Mouse (Mus musculus): Measurements from ENCODE around the gene Egfl6. TPM values are rescaled to one million over a fixed set of nuclear protein-coding genes. Genes with fewer than 3 reads are reported as not detected.

Gene Egfl6
- polyA plus RNA-seq, 1 experiment = not detected

DNA sequence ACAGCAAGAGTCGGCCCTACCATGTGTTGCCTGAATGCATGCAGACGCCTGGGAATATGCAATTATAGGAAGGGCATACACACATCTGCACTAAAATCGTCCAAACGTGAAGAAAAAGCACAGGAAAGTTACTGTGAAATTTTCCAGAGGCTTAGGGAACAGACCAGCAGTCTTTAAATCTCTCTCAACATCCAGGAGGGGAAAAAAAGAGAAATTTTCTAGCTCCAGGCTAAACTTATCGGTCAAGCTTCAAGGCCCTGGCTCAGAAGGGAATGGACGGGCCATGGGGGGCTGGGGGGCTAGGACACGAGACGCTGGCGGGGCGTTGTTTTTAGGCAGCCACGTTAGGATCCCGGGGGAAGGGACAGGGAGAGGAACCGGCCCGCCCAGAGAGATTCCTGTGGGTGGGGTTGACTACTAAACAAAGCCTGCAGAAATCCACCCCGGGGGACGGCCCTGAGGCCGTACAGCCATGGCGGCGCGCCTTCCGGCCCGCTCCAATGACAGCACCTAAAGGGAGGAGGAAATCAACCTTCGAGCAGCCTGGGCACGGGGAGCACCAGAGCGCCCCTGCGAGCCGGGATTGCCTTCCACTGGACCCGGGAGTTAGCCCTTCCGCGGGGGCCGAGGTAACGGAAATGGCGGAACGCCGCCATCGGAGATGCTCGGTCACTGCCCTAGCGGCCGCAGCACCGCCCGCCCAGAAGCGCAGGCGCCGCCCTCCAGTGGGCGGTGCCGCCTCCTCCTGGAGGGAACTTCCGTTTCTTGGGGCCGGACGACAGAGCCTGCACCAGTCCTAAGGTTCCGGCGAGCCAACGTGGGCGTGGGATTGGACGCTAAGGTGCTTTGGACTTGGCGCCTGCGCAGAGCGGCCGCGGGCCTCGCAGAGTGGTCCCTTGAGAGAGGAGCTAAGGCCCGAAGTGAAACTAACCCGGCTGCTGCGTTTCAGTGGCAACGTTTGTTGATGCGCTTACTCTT is 75.5 kb downstream of the Egfl6 start:
- Histone ChIP-seq H3K4me3 (peak overlapping the region; percentile 43), H3K36me3 (ENCODE audit: control insufficient read depth, insufficient read depth) (no peaks in the 10 kb centered on the region), H3K27me3 (ENCODE audit: control insufficient read depth, insufficient read depth, insufficient read length) (no peaks in the 10 kb centered on the region), H3K4me2 (ENCODE audit: low read depth) (peak overlapping the region; percentile 84), H3ac (ENCODE audit: control insufficient read depth, insufficient read length) (peak overlapping the region; percentile 24), H3K79me2 (ENCODE audit: control insufficient read depth, insufficient read depth) (no peaks in the 10 kb centered on the region)
- TF ChIP-seq SRF (IDR thresholded peaks at IDR 0.05; ENCODE audit: control insufficient read depth, insufficient read length, low read depth) (no peak), CEBPB (IDR thresholded peaks at IDR 0.05; ENCODE audit: insufficient read depth, poor library complexity, severe bottlenecking) (no peak), POLR2A (IDR thresholded peaks at IDR 0.05; ENCODE audit: insufficient read length, low read depth) (peak; percentile 76), MYOG (IDR thresholded peaks at IDR 0.05; ENCODE audit: control insufficient read depth in 1 of 3, insufficient read depth in 1 of 3, insufficient read length in 2 of 3, low read depth in 2 of 3) (peak in 1 of 3 experiments; percentile 15), POLR2AphosphoS2 (IDR thresholded peaks at IDR 0.05; ENCODE audit: insufficient read length, low read depth) (peak; percentile 65)

- H3K36me3 ChIP-seq (ENCODE audit: control insufficient read depth, insufficient read depth) = no peaks in the 10 kb centered on the region
- TF ChIP-seq SRF (IDR thresholded peaks at IDR 0.05; ENCODE audit: control insufficient read depth, insufficient read length, low read depth) (no peak), POLR2AphosphoS2 (IDR thresholded peaks at IDR 0.05; ENCODE audit: insufficient read length, low read depth) (no peak), TCF12 (IDR thresholded peaks at IDR 0.05; ENCODE audit: insufficient read depth, poor library complexity, severe bottlenecking) (peak; percentile 65), MYOG (IDR thresholded peaks at IDR 0.05; ENCODE audit: control insufficient read depth in 1 of 3, insufficient read depth in 1 of 3, insufficient read length in 2 of 3, low read depth in 2 of 3) (peak in 2 of 3 experiments; percentile 32 to 76), E2F4 (IDR thresholded peaks at IDR 0.05; ENCODE audit: insufficient read depth) (no peak), MYOD1 (IDR thresholded peaks at IDR 0.05; ENCODE audit: control insufficient read depth in 1 of 3, insufficient read length in 2 of 3, low read depth in 2 of 3) (peak in 2 of 3 experiments; percentile 43 to 84), MAX (IDR thresholded peaks at IDR 0.05; ENCODE audit: low read depth) (no peak), CEBPB (IDR thresholded peaks at IDR 0.05; ENCODE audit: insufficient read depth, poor library complexity, severe bottlenecking) (0 out of 2 replicates have a peak, but pooled peaks have one; percentile 4)
- H3K4me2 ChIP-seq (ENCODE audit: low read depth) = peak overlapping the region; percentile 51
- no peak overlapping the region for H3ac ChIP-seq (ENCODE audit: control insufficient read depth, insufficient read length)
- H3K4me3 ChIP-seq = no peak overlapping the region
- H3K79me2 ChIP-seq (ENCODE audit: control insufficient read depth, insufficient read depth) = no peaks in the 10 kb centered on the region
- no peaks in the 10 kb centered on the region for H3K27me3 ChIP-seq (ENCODE audit: control insufficient read depth, insufficient read depth, insufficient read length)
These were observed 81.1 kb downstream of the Egfl6 start for GRCm38 (mm10) chrX:166504421-166504820.

DNA sequence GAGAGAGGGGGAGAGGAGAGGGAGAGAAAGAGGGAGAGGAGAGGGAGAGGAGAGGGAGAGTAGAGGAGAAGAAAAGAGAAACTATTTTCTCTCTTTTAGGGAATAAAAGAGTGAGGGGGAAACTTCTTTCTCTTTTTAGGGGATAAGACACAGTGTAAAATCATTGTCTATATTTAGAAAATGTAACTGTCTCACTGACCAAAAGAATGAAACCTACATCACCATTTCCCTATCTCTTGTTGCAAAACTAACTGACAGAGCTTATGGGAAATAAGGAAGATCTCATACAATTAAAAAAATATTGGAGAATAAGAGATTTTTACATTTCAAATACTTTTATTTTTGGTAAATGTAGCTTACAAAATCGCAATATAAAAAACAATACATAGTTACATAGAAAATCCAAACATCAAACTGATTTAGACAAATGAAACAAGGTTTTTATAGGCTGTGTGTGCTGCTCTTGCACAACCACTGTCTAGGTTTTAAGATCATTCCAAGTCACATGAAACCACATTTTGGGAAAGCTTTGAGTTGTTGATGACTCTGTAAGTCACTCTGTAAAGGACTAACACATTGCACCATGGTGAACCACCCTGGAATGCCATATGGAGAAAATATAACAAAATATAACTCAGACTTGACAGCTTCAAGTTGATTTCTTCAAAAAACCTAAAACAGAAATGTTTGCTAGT is 85.9 kb downstream of the Egfl6 start:
- Histone ChIP-seq H3ac (ENCODE audit: control insufficient read depth, insufficient read length) (no peak overlapping the region), H3K36me3 (ENCODE audit: control insufficient read depth, insufficient read depth) (no peaks in the 10 kb centered on the region), H3K27me3 (ENCODE audit: control insufficient read depth, insufficient read depth, insufficient read length) (no peaks in the 10 kb centered on the region), H3K79me2 (ENCODE audit: control insufficient read depth, insufficient read depth) (no peaks in the 10 kb centered on the region), H3K4me2 (ENCODE audit: low read depth) (no peak overlapping the region), H3K4me3 (no peak overlapping the region)
- TF ChIP-seq CEBPB (IDR thresholded peaks at IDR 0.05; ENCODE audit: insufficient read depth, poor library complexity, severe bottlenecking) = peak; percentile 79; the same call in 1 of the 2 replicates
- TF ChIP-seq TCF12 (IDR thresholded peaks at IDR 0.05; ENCODE audit: insufficient read depth, poor library complexity, severe bottlenecking) = no peak

DNA sequence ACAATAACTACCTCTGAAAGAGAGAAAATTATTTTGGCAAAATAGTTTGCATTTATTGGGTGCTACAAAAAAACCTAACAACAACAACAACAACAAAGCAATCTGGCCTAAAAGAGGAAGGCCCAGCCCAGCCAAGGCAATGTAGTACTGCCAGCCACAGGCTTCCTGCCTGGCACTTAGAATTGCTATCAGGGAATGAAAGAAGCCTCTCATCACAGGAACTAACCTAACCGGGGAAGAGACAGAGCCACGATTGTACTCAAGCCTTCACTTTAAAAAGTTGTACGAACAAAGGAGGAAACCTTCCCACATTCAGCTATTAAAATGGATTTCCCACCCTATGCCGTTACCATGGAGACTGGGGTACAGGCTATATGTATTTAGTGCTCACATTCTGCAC is 87.7 kb downstream of the Egfl6 start:
- Histone ChIP-seq H3K4me2 (ENCODE audit: low read depth) (no peak overlapping the region), H3K79me2 (ENCODE audit: control insufficient read depth, insufficient read depth) (no peaks in the 10 kb centered on the region), H3K27me3 (ENCODE audit: control insufficient read depth, insufficient read depth, insufficient read length) (no peaks in the 10 kb centered on the region), H3ac (ENCODE audit: control insufficient read depth, insufficient read length) (no peak overlapping the region), H3K36me3 (ENCODE audit: control insufficient read depth, insufficient read depth) (no peaks in the 10 kb centered on the region), H3K4me3 (no peak overlapping the region)
- TF ChIP-seq REST (IDR thresholded peaks at IDR 0.05; ENCODE audit: insufficient read depth, insufficient read length) (no peak), USF1 (IDR thresholded peaks at IDR 0.05; ENCODE audit: low read depth) (no peak)

DNA sequence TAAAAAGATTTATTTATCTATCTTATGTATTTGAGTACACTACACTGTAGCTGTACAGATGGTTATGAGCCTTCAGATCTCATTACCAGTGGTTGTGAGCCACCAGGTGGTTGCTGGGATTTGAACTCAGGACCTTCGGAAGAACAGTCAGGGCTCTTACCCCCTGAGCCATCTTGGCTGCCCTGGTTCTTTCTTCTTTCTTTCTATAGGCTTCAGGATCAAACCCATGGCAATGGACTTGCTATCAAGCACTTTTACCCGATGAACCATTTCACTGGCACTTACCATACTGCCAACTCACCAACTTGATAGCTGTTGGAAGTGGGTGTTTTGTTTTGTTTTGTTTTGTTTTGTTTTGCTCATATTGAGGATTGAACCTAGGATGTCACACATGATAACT is 90.5 kb downstream of the Egfl6 start:
- Histone ChIP-seq H3K79me2 (ENCODE audit: control insufficient read depth, insufficient read depth) (no peaks in the 10 kb centered on the region), H3K36me3 (ENCODE audit: control insufficient read depth, insufficient read depth) (no peaks in the 10 kb centered on the region), H3ac (ENCODE audit: control insufficient read depth, insufficient read length) (no peak overlapping the region), H3K27me3 (ENCODE audit: control insufficient read depth, insufficient read depth, insufficient read length) (no peaks in the 10 kb centered on the region), H3K4me2 (ENCODE audit: low read depth) (no peak overlapping the region), H3K4me3 (no peak overlapping the region)
- TF ChIP-seq POLR2A (IDR thresholded peaks at IDR 0.05; ENCODE audit: insufficient read length, low read depth) (no peak), MYOG (IDR thresholded peaks at IDR 0.05; ENCODE audit: control insufficient read depth in 1 of 3, insufficient read depth in 1 of 3, insufficient read length in 2 of 3, low read depth in 2 of 3) (no peak), TCF12 (IDR thresholded peaks at IDR 0.05; ENCODE audit: insufficient read depth, poor library complexity, severe bottlenecking) (no peak), SRF (IDR thresholded peaks at IDR 0.05; ENCODE audit: control insufficient read depth, insufficient read length, low read depth) (no peak), MYOD1 (IDR thresholded peaks at IDR 0.05; ENCODE audit: control insufficient read depth in 1 of 3, insufficient read length in 2 of 3, low read depth in 2 of 3) (no peak)

Measured in myocyte (in vitro differentiated cells).